Mouse (Mus musculus) E14TG2a.4 (cell line): ENCODE measurements around the gene Tmem88.
"Not testable (repeated sequence)": the region's sequence is repeated elsewhere in the genome, so short reads cannot be mapped to it uniquely, and the experiment has no call there.

Source experiments
- H3K27me3 ChIP-seq: 2 replicates; pipeline ENCODE4 v1.6.1; 2014; ENCODE audit warnings: low read length, control low read depth; ENCODE audit not compliant: insufficient read depth
- H3K36me3 ChIP-seq: 2 replicates; pipeline ENCODE4 v1.6.1; 2014; ENCODE audit warnings: low read length, control low read depth; ENCODE audit not compliant: insufficient read depth
- H3K4me1 ChIP-seq: replicated peaks from 2 replicates; pipeline ENCODE4 v1.6.1; 2014; ENCODE audit warnings: low read depth, low read length, control low read depth
- H3K4me3 ChIP-seq: replicated peaks from 2 replicates; pipeline ENCODE4 v1.5.1; 2014; ENCODE audit warnings: mild to moderate bottlenecking, low read length
- H3K9me3 ChIP-seq: 2 replicates; pipeline ENCODE4 v1.6.1; 2014; ENCODE audit warnings: low read length, control low read depth
- CTCF ChIP-seq: conservative IDR thresholded peaks from 2 replicates; pipeline ENCODE4 v1.5.1; 2014; ENCODE audit warnings: low read length
- NANOG ChIP-seq: IDR thresholded peaks from 2 replicates; pipeline ENCODE4 v1.6.1; 2014; ENCODE audit warnings: borderline replicate concordance, low read length, mixed read lengths
- POU5F1 ChIP-seq: IDR thresholded peaks from 2 replicates; pipeline ENCODE4 v1.6.1; 2014; ENCODE audit warnings: low read length, borderline replicate concordance

Tmem88 gene

GRCm38 (mm10) chr11:69396772-69397171 is 1.3 kb downstream of the Tmem88 start:
- Histone ChIP-seq H3K4me1 (peaks cover 60% of the 10 kb centered on the region), H3K36me3 (peaks cover 31% of the 10 kb centered on the region), H3K27me3 (0 out of 2 replicates have a peak, but pooled peaks cover 9% of the 10 kb centered on the region), H3K4me3 (peak overlapping the region; percentile 88), H3K9me3 (no peaks in the 10 kb centered on the region)
- TF ChIP-seq POU5F1 (no peak), NANOG (no peak), CTCF (no peak)

- H3K4me1 ChIP-seq: peaks cover 58% of the 10 kb centered on the region
- H3K36me3 ChIP-seq: peaks cover 28% of the 10 kb centered on the region
Observed at GRCm38 (mm10) chr11:69395634-69396373, 2.2 kb downstream of the Tmem88 start.

GRCm38 (mm10) chr11:69395235-69395633 is 2.8 kb downstream of the Tmem88 start, which contains the start of the genes Naa38 and Cyb5d1:
Gene Naa38, plus strand, starts transcription at chr11:69395487.
Gene Cyb5d1, minus strand, starts transcription at chr11:69395631.
- H3K36me3 ChIP-seq: peaks cover 22% of the 10 kb centered on the region
- not testable (repeated sequence) for H3K27me3 ChIP-seq, H3K9me3 ChIP-seq
- peaks cover 56% of the 10 kb centered on the region for H3K4me1 ChIP-seq
- peak within 1 kb of the TSS; percentile 88 for H3K4me3 ChIP-seq

More at GRCm38 (mm10) chr11:69395634-69396373, 2.2 kb downstream of the Tmem88 start:
- no peak for TF ChIP-seq CTCF
- no peak for TF ChIP-seq NANOG
- TF ChIP-seq POU5F1: no peak
- H3K27me3 ChIP-seq: 0 out of 2 replicates have a peak, but pooled peaks cover 9% of the 10 kb centered on the region
- H3K9me3 ChIP-seq: no peaks in the 10 kb centered on the region
- H3K4me3 ChIP-seq: peak overlapping the region; percentile 88

- H3K4me1 ChIP-seq: peaks cover 58% of the 10 kb centered on the region
- not testable (repeated sequence) for H3K9me3 ChIP-seq, H3K27me3 ChIP-seq
- peaks cover 19% of the 10 kb centered on the region for H3K36me3 ChIP-seq
- peak overlapping the region; percentile 88 for H3K4me3 ChIP-seq
Observed at GRCm38 (mm10) chr11:69394591-69395167, 3.4 kb downstream of the Tmem88 start.

- Histone ChIP-seq H3K36me3 (peaks cover 24% of the 10 kb centered on the region), H3K4me3 (no peak overlapping the region), H3K9me3 (no peaks in the 10 kb centered on the region), H3K27me3 (no peaks in the 10 kb centered on the region), H3K4me1 (peaks cover 34% of the 10 kb centered on the region)
- TF ChIP-seq CTCF (peak; percentile 48), NANOG (no peak)
Observed at GRCm38 (mm10) chr11:69390400-69391034, 7.5 kb downstream of the Tmem88 start.

- Histone ChIP-seq H3K27me3 (no peaks in the 10 kb centered on the region), H3K4me3 (no peak overlapping the region)
Observed at GRCm38 (mm10) chr11:69389531-69390399, 8.3 kb downstream of the Tmem88 start.

GRCm38 (mm10) chr11:69388680-69389079 is 9.4 kb downstream of the Tmem88 start:
- TF ChIP-seq CTCF (no peak), POU5F1 (no peak), NANOG (no peak)
- Histone ChIP-seq H3K36me3 (peaks cover 26% of the 10 kb centered on the region), H3K27me3 (no peaks in the 10 kb centered on the region), H3K4me3 (no peak overlapping the region), H3K9me3 (no peaks in the 10 kb centered on the region), H3K4me1 (peaks cover 25% of the 10 kb centered on the region)

More at GRCm38 (mm10) chr11:69389531-69390399, 8.3 kb downstream of the Tmem88 start:
- Histone ChIP-seq H3K9me3 (no peaks in the 10 kb centered on the region), H3K36me3 (peaks cover 24% of the 10 kb centered on the region), H3K4me1 (peaks cover 34% of the 10 kb centered on the region)
- TF ChIP-seq POU5F1: no peak
- TF ChIP-seq CTCF: no peak
- no peak for TF ChIP-seq NANOG

GRCm38 (mm10) chr11:69386758-69387157 is 11.3 kb downstream of the Tmem88 start:
- TF ChIP-seq CTCF (no peak), NANOG (no peak)
- Histone ChIP-seq H3K27me3 (no peaks in the 10 kb centered on the region), H3K9me3 (no peaks in the 10 kb centered on the region), H3K4me1 (peaks cover 24% of the 10 kb centered on the region), H3K4me3 (no peak overlapping the region), H3K36me3 (peaks cover 17% of the 10 kb centered on the region)
